Mouse (Mus musculus): ENCODE data around the gene Tsc22d1. TPM values are rescaled to one million over a fixed set of nuclear protein-coding genes. Genes with fewer than 3 reads are reported as not detected.

The Tsc22d1 gene
- total RNA-seq, 2 experiments from 2014 or later, result 567 to 576 TPM

DNA sequence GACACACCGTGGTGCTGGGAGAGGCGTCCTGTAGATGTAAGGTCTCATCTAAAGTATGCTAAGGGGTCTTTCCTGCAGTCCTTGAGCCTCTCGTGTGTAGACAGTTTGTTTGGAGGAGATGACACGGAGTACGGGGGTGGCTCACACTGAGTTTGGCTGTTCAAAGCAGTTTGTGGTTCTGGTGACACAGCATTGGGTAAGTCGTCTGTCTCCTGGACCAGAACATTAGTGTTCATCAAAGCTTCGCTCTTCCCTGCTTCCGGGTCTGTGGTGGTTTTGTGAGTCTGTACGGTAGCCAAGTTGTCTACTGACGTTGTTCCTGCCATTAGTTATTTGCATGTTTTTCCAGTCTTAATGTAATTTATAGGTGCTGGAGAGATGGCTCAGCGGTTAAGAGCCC lies 65.7 kb downstream of the Tsc22d1 start:
- no peak for DNase-seq (ENCODE audit: low spot score in 2 of 2)

DNA sequence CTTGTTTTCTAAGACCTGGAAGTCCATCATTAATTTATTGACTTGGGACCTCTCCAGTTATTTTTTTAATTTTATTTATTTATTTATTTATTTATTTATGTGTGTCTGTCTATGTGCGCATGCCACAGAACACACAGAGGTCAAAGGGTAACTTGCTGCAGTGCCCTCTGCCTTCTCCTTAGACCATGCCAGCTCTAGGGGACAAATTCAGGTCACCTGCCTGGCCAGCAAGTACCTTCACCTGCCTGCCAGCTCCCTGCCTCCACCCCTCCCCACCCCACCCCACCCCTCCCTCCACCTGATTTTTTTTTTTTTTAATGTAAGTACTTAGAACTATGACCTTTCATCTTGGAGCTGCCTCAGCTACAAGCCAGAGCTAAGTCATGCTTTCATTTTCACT lies 68.9 kb downstream of the Tsc22d1 start:
- no peak for DNase-seq (ENCODE audit: low spot score in 2 of 2)

DNA sequence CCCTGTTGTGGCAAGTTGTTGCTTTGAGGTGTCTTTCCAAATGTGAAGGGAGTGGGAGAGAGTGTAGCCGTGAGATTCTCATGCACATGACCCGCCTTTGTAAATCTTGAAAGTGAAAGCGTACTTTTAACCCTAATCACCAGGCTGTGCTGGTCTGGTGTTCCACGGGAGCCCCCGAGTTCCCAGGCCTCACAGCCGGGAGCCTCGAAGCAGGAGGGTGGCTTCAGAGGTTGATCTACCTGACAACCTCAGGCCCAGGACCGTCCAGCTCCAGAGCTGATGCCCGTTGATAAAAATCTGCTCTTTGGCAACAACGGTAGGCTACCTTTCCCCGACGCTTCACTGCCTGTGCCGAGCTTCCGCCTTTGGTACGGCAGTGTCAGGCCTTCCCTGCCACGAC lies 72.8 kb downstream of the Tsc22d1 start:
- no peak for DNase-seq (ENCODE audit: low spot score in 2 of 2)

DNA sequence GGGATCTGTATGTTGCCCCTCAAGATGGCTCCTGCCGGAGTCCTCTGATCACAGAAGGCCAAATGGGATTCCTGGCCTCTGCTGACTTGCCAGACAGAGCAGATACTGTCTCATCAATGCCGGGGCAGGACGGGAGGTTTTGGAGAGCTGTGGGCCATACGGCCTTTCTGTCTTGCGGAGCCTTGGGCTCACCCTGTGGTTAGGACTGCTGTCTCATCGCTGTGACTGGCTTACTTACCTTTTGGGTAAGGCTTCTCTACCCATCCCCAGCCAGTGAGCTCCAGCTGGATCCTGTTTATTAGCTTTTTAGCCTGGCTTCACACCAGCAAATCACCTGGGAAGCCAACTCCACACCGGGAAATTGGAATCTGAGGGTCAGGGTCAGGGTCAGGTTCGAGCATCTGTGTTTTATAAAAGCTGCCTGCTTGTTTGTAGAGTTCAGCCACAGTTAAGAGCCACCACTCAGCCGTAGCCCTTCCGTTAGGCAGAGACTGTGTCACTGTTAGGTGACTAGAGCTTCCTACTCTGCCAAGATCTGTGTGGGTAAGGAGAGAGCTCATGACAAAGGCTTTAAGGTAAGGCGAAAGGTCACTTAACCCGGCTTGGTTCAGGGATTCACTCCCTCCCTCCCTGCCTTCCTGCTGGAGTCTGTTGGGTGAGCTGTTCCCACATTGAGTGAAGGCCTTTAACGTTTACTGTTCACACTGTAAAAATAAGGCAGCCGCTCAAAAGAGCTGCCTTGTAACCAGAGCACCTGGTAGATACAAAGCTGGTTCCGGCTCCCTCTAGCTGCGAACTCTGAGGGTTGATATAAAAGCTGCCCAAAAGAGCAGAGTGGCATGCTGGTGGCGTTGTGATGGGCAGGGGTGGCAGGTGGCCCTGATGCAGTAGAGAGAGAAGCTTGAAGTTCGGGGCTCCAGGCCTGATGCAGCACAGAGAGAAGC lies 73.6 kb downstream of the Tsc22d1 start:
- DNase-seq (ENCODE audit: low spot score in 2 of 2), result no peak

DNA sequence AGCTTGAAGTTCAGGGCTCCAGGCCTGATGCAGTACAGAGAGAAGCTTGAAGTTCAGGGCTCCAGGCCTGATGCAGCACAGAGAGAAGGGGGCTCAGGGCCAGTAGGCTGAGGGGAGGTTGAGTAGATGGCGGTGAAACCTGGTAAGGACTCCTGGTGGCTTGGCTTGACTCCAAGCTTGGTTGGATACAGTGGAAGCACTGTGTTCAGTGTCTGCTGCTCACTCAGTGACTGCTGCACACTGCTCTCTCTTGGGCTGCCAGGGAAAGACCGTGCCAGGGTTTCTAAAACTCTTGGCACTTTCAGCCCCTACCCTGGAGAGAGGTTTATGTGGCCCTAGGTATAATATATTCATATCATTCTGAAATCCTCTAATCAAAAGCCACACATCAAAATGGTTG lies 74.4 kb downstream of the Tsc22d1 start:
- DNase-seq (ENCODE audit: low spot score in 2 of 2), result peak in 1 of 2 experiments; percentile 61

DNA sequence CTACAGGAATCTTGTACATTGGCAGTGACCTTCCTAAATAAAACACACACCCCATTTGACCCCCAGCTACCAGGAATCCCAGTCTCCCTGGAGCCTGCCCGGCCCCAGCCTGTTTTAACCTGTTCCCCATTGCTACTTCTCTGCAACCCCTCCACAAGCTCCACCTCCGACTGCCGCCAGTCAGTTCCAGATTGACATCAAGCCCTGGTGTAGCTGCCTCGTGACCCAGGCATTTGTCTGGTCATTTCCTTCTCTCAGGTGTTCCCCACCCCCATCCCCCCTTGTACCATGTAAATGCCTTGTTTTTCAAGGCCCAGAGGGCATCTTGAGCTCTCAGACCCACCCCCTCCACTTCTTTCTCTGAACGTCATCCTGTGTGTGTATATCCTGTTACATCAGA lies 80.3 kb downstream of the Tsc22d1 start:
- DNase-seq (ENCODE audit: low spot score in 2 of 2), result no peak

DNA sequence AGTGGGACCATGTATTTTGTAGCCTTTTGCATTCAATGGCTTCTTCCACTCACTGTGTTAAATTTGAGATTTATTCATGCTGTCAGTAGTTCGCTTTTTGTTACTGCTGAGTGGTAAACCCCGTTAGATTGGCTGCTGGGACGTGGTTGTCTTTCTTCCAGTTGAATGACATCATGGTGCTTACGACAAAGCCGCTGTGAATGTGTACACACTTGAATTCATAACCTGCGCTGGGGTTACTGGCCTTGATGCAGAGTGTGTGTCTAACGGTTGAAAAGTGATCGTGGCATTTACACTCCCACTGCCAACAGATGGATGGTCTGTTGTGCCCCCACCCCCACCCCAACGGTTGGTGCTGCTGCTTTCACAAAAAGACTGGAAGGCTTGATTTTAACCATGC lies 82.4 kb downstream of the Tsc22d1 start:
- no peak for DNase-seq (ENCODE audit: low spot score in 2 of 2)

DNA sequence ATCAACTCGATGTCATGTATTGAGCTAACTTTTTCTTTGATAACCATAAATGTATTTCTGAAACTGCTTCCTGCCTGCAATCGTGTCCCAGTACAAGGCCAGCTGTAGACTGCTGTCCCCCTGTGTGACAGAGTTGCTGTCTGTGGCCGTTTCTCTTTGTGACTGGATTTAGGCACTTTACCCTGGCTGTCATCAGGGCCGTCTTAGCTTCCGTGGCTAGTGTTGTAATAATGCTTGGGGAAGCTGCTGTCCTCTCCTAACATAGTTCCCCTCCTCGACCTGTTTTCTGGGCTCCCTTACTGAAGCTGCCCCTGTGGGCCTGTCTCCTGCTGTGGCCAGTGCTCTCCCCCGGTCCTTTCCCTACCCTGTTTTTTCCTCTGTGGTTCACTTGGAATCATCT lies 83.4 kb downstream of the Tsc22d1 start:
- DNase-seq (ENCODE audit: low spot score in 2 of 2), result no peak

DNA sequence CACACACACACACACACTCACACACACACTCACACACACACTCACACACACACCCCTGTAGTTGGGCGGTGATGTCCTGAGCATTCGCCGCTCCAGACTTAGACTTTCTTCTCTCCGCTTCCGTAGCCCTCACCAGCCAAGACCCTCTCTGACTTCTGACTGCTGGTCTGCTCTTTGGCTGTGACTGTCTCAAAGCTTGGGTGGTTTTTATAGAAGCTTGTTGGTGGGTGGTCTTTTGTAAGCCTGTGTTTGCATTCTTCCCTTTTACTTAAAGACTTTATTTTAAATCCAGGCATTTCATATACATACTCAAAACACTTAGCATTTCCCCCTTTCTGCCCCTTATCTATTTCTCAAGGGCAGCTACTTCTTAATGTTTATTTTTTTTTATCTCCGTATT lies 84.7 kb downstream of the Tsc22d1 start:
- DNase-seq (ENCODE audit: low spot score in 2 of 2), result no peak

DNA sequence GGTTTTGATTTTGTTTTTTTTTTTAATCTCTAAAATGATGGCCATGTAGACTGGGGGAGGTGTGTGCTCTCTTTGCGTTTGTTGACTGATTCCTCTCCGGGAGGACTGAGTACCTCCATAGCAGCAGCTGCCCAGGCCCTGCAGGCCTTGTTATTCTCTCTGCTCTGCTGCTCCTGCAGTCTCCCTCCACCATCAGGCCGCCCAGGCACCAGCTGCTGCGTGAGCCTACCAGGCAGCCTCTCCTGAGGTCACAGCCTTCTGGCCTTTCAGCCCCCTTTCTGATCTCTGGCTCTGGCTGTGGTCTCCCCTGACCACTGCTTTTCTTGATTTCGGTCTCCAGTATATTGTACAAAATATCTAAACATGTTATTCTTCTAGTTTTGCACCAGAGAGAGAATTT lies 85.3 kb downstream of the Tsc22d1 start:
- no peak for DNase-seq (ENCODE audit: low spot score in 2 of 2)

DNA sequence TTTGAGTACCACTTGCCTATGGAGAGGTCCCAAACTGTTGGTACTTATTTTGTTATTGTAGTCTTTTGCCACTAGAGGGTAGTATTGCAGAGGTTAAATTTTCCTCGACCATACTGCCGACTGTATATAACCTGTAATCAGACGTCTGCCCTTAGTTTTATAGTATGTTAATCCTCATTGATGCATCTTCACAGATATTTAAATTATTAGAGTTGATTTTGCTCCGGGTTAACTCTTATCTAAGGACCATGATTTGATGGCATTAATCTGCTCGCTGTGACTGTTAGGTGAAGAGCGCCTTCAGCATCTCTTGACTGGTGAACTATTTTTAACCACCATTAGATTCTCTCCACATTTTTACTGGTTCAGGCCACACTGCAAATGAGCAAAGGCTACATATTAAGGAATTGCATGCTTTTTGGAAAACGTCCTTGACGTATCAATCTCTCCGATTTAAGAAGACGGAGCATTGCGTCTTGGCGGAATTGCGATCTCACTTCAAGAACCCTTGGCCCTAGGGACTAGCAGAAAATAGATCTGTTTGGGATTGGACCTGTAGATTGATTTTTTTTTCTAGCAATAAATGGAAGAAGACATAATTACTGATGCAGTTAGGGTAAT lies 88.6 kb downstream of the Tsc22d1 start:
- DNase-seq (ENCODE audit: low spot score in 2 of 2), result peak in 1 of 2 experiments; percentile 73

DNA sequence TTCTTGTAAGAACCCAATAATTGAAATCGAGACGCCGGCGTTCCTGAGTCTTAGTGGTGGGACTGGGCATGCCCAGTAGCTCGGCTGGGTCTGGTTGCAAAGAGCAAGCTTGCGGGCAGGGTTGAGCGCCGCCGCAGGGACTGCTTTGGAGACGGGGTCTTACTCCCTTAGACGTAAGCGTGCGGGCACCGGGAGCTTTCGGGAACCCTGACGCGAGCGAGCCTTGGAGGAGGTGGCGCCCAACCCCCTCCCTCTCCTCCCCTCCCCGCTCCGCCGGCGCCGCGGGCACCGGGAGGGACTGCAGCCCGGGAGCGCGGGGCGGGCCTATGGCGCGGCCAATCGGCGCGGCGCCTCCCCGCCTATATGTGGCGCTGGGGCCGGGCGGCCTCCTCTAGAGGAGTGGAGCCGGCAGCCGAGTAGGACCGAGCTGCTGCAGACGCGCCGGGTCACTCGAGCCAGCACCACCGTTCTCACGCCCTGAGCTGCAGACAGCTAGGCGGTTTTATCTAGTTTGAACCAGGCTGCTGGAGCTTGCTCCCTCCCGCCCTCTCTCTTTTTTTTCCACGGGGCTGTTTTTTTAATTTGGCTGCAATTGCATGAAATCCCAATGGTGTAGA lies 89.5 kb downstream of the Tsc22d1 start:
- peak; percentile 94 for DNase-seq (ENCODE audit: low spot score in 2 of 2)

DNA sequence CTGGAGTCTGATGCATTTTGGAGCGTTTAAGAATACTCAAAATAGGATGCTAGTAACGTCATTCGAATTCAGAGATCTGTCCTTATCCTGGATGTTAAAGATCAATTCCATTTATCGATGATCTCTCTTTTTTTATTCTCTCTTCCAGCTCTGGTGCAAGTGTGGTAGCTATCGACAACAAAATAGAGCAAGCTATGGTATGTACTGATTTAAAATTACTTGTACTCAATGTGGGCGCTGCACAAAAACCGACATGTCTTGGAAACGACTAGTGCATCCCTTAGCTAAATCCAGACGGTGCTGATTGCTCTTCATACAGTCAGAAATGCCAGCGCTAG lies 90.3 kb downstream of the Tsc22d1 start:
- DNase-seq (ENCODE audit: low spot score in 2 of 2), result no peak

DNA sequence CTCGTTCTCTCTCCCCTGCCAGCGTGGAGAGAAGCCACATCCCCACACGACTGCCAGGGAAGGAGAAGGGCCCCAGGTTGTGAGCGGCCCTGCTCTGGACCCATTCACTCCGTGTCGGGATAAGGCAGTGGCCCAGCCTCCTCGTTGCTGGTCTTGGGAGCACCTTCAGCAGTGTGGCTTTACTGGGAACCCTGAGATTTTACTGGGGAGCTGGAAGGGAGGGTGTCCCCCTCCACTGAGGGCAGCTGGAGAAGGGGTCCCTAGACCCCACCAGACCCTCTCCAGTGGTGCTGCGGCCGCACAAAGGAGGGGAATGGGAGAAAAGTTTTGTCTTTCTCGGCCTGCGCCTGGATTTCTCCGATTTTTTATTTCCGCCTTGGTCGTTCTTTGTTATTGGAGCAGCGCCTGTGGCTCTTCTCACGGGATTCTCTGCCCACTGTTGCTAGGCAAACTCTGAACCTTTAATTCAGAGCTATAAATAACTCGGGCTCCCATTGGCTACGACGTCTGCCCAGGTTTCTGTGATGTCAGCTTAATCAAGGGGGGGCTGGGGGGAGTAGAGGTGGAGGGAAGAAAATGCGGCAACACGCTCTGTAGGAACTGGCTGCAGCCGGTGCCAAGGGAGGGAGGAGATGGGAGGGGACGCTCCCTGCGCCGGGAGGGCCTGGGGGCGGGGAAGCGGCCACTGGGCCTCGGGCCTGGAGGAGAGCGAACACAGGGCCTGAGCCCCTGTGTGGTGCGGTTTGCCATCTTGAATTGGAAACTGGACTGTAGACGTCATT lies 90.9 kb downstream of the Tsc22d1 start:
- DNase-seq (ENCODE audit: low spot score in 2 of 2), result peak; percentile 80 to 92

DNA sequence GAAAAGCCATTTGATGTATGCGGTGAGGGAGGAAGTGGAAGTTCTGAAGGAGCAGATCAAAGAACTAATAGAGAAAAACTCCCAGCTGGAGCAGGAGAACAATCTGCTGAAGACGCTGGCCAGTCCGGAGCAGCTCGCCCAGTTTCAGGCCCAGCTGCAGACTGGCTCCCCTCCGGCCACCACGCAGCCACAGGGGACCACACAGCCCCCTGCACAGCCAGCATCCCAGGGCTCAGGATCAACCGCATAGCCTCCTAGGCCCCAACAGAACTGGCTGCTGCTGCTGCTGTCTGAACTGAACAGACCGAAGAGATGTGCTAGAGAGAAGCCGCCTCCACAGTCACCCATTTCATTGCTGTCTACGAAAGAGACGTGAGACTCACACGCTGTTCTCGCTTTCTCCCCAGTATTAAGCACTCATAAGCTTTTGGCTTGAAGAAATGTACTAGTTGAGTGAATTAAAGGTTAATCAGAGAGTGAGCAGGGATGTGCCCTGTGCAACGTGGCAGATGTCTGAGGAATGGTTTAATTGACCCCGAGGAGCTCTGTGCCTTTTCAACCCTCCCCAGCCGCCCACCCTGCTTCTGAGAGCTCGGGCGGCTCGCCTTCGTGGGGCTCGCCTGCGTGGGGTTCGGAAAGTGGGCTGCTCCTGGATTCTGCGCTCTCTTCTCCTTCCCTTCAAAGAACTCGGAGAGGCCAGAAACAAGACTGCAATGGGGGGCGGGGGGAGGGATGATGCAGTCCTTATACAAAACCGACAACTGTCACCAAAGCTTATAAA lies 91.9 kb downstream of the Tsc22d1 start:
- DNase-seq (ENCODE audit: low spot score in 2 of 2), result peak in 1 of 2 experiments; percentile 39

DNA sequence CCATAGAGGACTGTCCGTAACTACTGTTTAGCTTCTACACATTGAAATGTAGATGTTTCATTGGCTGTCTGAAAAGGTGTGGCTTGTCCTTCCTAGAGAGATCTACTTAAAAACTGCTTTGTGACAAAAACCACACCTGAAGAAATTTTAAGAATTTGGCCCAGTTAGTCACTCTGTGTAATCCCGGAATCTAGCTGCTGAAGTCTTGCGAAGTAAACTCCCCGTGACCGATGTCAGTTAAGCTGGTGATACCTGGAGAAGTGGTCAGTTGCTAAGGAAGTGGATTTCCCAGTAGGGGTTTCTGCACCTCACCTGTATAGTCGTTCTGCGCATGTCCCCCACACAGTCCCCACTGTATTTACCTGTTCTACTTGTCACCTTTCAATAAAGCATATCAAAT lies 92.6 kb downstream of the Tsc22d1 start:
- DNase-seq (ENCODE audit: low spot score in 2 of 2), result no peak

DNA sequence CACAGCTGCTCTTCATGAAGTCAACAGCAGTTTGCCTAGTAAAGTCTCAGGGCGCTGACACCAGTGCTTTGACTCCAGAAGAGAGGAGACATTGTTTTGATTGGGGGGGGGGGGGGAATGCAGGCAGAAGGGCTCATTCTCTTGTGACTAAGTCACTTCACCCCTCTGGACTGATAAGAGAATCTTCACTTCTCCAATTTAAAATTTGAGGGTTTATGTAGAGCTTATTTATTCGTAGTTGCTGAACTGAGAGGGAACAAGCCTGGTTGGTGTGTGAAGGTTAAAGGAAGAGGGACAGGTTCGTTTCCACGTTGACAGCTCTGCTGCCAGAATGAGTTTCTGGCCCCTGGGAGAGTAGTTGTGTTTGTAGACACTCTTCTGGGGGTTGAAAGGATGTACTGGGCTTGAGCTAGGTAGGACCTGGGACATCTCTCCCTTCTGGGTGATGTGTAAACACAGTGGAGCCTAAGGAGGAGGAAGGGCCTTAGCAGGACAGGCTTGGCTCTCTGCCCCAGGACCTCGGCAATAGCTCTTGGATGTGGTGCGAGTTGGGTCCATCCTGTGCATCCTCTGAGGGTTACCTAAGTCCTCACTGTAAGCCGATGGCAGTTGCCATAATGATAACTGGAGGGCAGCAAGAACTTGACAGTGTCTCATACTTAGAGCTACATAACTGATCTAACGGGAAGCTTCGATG lies 93.2 kb downstream of the Tsc22d1 start:
- no peak for DNase-seq (ENCODE audit: low spot score in 2 of 2)

DNA sequence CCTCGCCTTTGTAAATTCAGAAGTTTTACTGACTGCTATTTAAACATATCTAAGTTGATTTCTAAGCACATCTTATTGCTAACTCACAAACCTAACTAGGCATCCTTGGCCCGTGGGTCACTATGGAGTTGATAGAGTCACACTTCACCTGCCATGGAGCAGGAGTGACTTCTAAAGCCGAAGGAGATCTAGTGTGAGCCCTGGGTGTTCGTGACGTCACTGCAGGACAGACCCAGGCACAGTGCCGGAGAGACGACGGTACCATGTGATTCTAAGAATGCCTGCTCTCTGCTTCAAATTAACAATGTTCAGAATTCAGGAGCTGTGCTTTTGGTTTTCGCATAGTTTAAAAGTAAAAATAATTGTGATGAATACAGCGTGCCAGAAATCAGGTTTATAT lies 93.9 kb downstream of the Tsc22d1 start:
- no peak for DNase-seq (ENCODE audit: low spot score in 2 of 2)

DNA sequence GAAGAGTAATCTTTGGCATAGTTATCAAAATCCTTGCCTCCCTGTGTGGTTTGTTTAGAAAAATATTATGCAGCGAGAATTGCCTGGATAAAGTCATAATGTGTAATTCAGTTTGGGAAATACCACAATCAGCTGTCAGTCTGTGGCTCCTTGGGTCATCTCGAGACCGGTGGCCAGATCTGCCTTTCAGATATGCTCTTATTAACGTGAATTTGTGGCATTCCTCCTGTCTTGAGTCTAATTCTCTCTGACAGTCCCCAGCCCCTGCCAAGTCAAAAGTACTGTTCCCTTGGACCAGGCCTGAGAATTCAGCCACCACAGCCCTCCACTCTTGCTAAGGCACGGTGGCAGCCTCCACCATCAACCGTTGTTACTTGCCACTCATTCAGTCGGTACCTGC lies 97.2 kb downstream of the Tsc22d1 start:
- no peak for DNase-seq (ENCODE audit: low spot score in 2 of 2)

DNA sequence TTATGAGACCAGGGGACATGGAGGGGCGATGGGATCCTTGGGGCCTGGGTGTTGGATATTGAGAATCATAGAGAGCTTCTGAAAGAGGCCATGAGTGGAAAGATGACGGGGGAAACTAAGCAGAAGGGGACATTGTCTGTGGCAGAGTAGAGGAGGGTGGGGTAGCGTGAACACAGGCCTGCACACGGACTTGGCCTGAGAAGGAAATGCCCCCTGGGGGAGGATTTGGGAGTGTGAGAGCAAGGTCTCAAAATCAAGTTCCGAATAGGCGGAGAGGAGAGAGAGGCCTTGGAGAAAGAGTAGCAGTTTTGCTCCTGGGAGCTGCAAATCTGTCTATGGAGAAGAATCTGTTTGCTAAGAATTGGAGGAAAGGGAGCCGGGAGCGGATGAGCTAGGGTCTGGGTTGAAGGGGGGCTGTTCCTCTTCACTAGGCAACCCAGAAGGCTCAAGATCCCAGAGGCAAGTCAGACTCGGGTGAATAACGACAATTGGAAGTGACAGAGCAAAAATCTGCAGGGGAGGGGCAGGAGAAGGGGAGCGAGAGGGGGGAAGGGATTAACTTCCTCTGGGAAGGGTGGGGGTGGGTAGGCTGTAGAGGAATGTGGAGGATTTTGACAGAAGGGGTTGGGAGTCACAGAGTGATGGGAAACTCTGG lies 98.8 kb downstream of the Tsc22d1 start:
- DNase-seq (ENCODE audit: low spot score in 2 of 2), result no peak
